In the genomic region with DNA sequence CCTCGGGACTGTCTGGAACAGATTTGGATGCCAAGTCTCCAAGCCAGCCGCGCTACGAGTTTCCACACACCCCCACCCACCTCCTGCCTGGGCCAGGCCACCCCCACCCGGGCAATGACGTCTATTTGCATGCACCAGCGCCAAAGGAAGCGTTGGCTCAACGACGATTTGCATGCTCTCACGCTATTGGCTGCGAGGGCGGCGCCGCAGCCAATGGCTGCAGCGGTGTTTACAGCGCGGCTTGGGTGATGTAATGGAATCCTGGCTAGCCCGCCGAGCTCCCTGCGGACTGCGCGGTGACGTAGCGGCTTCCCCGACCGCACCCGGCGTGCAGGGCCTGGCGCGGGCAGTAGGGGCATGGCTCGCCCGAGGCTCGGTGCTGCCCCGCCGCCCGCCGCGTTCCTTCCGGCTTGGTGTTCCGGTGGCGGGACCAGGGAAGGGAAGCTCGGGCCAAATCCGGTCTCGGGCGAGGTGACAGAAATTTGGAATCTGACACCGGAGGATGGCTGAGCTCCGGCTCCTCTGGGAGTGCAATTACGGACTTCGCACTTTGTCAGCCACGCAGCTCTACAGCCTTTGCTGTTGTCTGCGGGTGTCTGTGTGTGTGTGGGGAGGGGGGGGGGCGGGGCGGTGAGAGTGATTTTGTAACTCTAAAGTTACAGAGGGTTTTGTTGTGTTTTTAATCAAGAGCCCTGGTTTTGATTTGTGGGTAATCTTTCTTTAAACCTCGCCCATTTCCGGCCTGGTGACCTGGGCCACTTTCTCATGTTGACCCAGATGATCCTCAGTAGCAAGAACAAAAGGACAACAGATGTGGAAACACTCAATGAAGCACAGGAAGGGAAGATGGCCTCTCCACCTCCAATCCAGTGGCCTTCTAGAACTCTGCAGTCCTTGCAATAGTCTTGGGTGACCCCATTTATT, we compare ENCODE assay signal across 1 mouse cellular context.
TF ChIP-seq lines count a peak whose summit lies in the region.

No protein-coding gene starts in this region.

TF ChIP-seq in ES-E14, 5 proteins besides CTCF, POLR2A, EP300 and RAD21:
- TF ChIP-seq MAFK (IDR thresholded peaks at IDR 0.05; ENCODE audit: insufficient read depth, low read depth, low read length) = no peak
- peak; percentile 28; the same call in 1 of the 2 replicates for TF ChIP-seq HCFC1 (IDR thresholded peaks at IDR 0.05; ENCODE audit: borderline replicate concordance, insufficient read depth, low read length)
- no peak for TF ChIP-seq ZNF384 (IDR thresholded peaks at IDR 0.05; ENCODE audit: low read depth, low read length)
- TF ChIP-seq CHD2 (IDR thresholded peaks at IDR 0.05; ENCODE audit: low read depth, low read length) = no peak
- no peak for TF ChIP-seq ZC3H11A (IDR thresholded peaks at IDR 0.05; ENCODE audit: borderline replicate concordance, low read depth, low read length)
